Mouse (Mus musculus): Measurements from ENCODE around the gene Lrmp.

GRCm38 (mm10) chr6:145076286-145076685 is 39.2 kb upstream of the Lrmp start:
- TF ChIP-seq POLR2A (IDR thresholded peaks at IDR 0.05; ENCODE audit: borderline replicate concordance, extremely low read depth, low read depth, low read length) (no peak), CTCF (IDR thresholded peaks at IDR 0.05; ENCODE audit: insufficient read depth, low read length) (no peak)

Measured in lung, adult 2 months (tissue).